ENCODE assay signal across 17 mouse cellular contexts in genomic region chr6:83536795-83537059, GRCm38 (mm10). TPM values are rescaled to one million over a fixed set of nuclear protein-coding genes. Genes with fewer than 3 reads are reported as not detected.
DNase-seq lines count a peak whose midpoint lies in the region; ATAC-seq and TF ChIP-seq lines count a peak whose summit lies in the region.
"Had no signal": no experiment of that assay in that cellular context is flagged by ENCODE, and none has a peak within 500 bp of the region (broad histone marks: within the 10 kb centered on the region; RNA-seq: fewer than 3 reads in every experiment).

No protein-coding gene starts in this region.

- no peak for TF ChIP-seq EP300 in stomach, postnatal 0 days (optimal IDR thresholded peaks at IDR 0.05)

- no peak overlapping the region for H3K4me2 ChIP-seq in heart, embryonic 11.5 days
- H3K4me2 ChIP-seq in midbrain, embryonic 16.5 days (ENCODE audit: low read length), result no peak overlapping the region
- H3K4me2 ChIP-seq in limb, embryonic 12.5 days, result no peak overlapping the region
- peak overlapping the region; percentile 29; the same call in 1 of the 2 replicates for H3K4me2 ChIP-seq in stomach, postnatal 0 days (replicated peaks; ENCODE audit: low read depth)
- H3K4me2 ChIP-seq: embryonic facial prominence, embryonic 12.5 days; forebrain, embryonic 12.5 days; midbrain, embryonic 13.5 days had no signal

- H3K27ac ChIP-seq in heart, embryonic 11.5 days (ENCODE audit: low read depth, low read length), result no peak overlapping the region
- 0 out of 2 replicates have a peak overlapping the region, but pooled peaks have one; percentile 14 for H3K27ac ChIP-seq in midbrain, embryonic 10.5 days (replicated peaks)
- no peak overlapping the region for H3K27ac ChIP-seq in midbrain, embryonic 16.5 days (ENCODE audit: low read length)
- 0 out of 2 replicates have a peak overlapping the region, but pooled peaks have one; percentile 41 for H3K27ac ChIP-seq in limb, embryonic 12.5 days
- peak overlapping the region; percentile 92 for H3K27ac ChIP-seq in stomach, postnatal 0 days (replicated peaks)
- H3K27ac ChIP-seq: embryonic facial prominence, embryonic 12.5 days; forebrain, embryonic 12.5 days; midbrain, embryonic 13.5 days had no signal

- TF ChIP-seq CTCF in stomach, postnatal 0 days (IDR thresholded peaks at IDR 0.05; ENCODE audit: low read depth), result no peak

- 37% methylated on average over 6 of the region's 6 CpGs for WGBS in heart, embryonic 11.5 days (ENCODE audit: insufficient replicate concordance)
- 47% methylated on average over 6 of the region's 6 CpGs for WGBS in midbrain, embryonic 10.5 days
- 54% methylated on average over 6 of the region's 6 CpGs for WGBS in midbrain, embryonic 16.5 days
- WGBS in limb, embryonic 12.5 days, result 42% methylated on average over 6 of the region's 6 CpGs
- WGBS in stomach, postnatal 0 days, result 27% methylated on average over 6 of the region's 6 CpGs

- H3K4me1 ChIP-seq in heart, embryonic 11.5 days (ENCODE audit: control insufficient read depth, insufficient read depth, low read length), result peaks cover 8% of the 10 kb centered on the region; the same call in 1 of the 2 replicates
- H3K4me1 ChIP-seq in midbrain, embryonic 10.5 days, result peaks cover 4% of the 10 kb centered on the region; the same call in 1 of the 2 replicates
- H3K4me1 ChIP-seq in midbrain, embryonic 16.5 days (ENCODE audit: control insufficient read depth, insufficient read depth, low read length), result no peaks in the 10 kb centered on the region
- H3K4me1 ChIP-seq in limb, embryonic 12.5 days (replicated peaks), result peaks cover 6% of the 10 kb centered on the region; the same call in 1 of the 2 replicates
- H3K4me1 ChIP-seq in stomach, postnatal 0 days (replicated peaks; ENCODE audit: control insufficient read depth, insufficient read depth), result no peaks in the 10 kb centered on the region
- H3K4me1 ChIP-seq: embryonic facial prominence, embryonic 12.5 days; midbrain, embryonic 13.5 days had no signal

- H3K9ac ChIP-seq in heart, embryonic 11.5 days (ENCODE audit: low read depth, low read length), result peak overlapping the region; percentile 22; the same call in 1 of the 2 replicates
- H3K9ac ChIP-seq in midbrain, embryonic 16.5 days (ENCODE audit: low read depth, low read length), result no peak overlapping the region
- no peak overlapping the region for H3K9ac ChIP-seq in limb, embryonic 12.5 days (replicated peaks)
- peak overlapping the region; percentile 61 for H3K9ac ChIP-seq in stomach, postnatal 0 days (ENCODE audit: low read length)
- H3K9ac ChIP-seq: embryonic facial prominence, embryonic 12.5 days; forebrain, embryonic 12.5 days; midbrain, embryonic 13.5 days had no signal

- DNase-seq in heart, adult 8-10 months (ENCODE audit: low spot score), result no peak
- DNase-seq in midbrain, embryonic 10.5 days (ENCODE audit: low spot score), result no peak
- no peak for DNase-seq in stomach, postnatal 0 days (ENCODE audit: low spot score)
- no peak for DNase-seq in urinary bladder, postnatal 10 days (ENCODE audit: low spot score)
- DNase-seq in kidney, adult 8-10 months, result no peak
- DNase-seq: B cell, adult 2 months; cerebellum, postnatal 36 days; heart, adult 18-20 months; kidney, adult 11 months; kidney, postnatal 36 days had no signal

- H3K4me3 ChIP-seq in heart, embryonic 11.5 days (ENCODE audit: low read depth, low read length), result no peak overlapping the region
- H3K4me3 ChIP-seq in midbrain, embryonic 10.5 days, result no peak overlapping the region
- no peak overlapping the region for H3K4me3 ChIP-seq in midbrain, embryonic 16.5 days (ENCODE audit: low read depth, low read length)
- H3K4me3 ChIP-seq in limb, embryonic 12.5 days (replicated peaks), result no peak overlapping the region
- H3K4me3 ChIP-seq in stomach, postnatal 0 days (ENCODE audit: low read depth, low read length), result no peak overlapping the region
- H3K4me3 ChIP-seq: embryonic facial prominence, embryonic 12.5 days; forebrain, embryonic 12.5 days; midbrain, embryonic 13.5 days had no signal

- no peaks in the 10 kb centered on the region for H3K9me3 ChIP-seq in heart, embryonic 11.5 days (replicated peaks; ENCODE audit: control insufficient read depth, low read length)
- no peaks in the 10 kb centered on the region for H3K9me3 ChIP-seq in midbrain, embryonic 10.5 days (replicated peaks)
- no peaks in the 10 kb centered on the region for H3K9me3 ChIP-seq in midbrain, embryonic 16.5 days (replicated peaks; ENCODE audit: control insufficient read depth, low read length, poor library complexity, severe bottlenecking)
- no peaks in the 10 kb centered on the region for H3K9me3 ChIP-seq in limb, embryonic 12.5 days
- no peaks in the 10 kb centered on the region for H3K9me3 ChIP-seq in stomach, postnatal 0 days (ENCODE audit: control insufficient read depth, low read length)
- H3K9me3 ChIP-seq: embryonic facial prominence, embryonic 12.5 days; forebrain, embryonic 12.5 days; midbrain, embryonic 13.5 days had no signal

- no peaks in the 10 kb centered on the region for H3K27me3 ChIP-seq in heart, embryonic 11.5 days (ENCODE audit: control insufficient read depth, insufficient read depth, low read length)
- H3K27me3 ChIP-seq in midbrain, embryonic 10.5 days (ENCODE audit: low read depth, poor library complexity, severe bottlenecking), result no peaks in the 10 kb centered on the region
- H3K27me3 ChIP-seq in midbrain, embryonic 16.5 days (ENCODE audit: control insufficient read depth, insufficient read depth, low read depth, low read length), result no peaks in the 10 kb centered on the region
- H3K27me3 ChIP-seq in limb, embryonic 12.5 days, result no peaks in the 10 kb centered on the region
- H3K27me3 ChIP-seq in stomach, postnatal 0 days (ENCODE audit: control insufficient read depth, insufficient read depth, low read length), result no peaks in the 10 kb centered on the region
- H3K27me3 ChIP-seq: embryonic facial prominence, embryonic 12.5 days; forebrain, embryonic 12.5 days; midbrain, embryonic 13.5 days had no signal

- ATAC-seq in heart, embryonic 11.5 days (replicated peaks; ENCODE audit: insufficient number of reproducible peaks, low FRiP score, low TSS enrichment), result no peak
- no peak for ATAC-seq in midbrain, embryonic 16.5 days
- no peak for ATAC-seq in limb, embryonic 12.5 days (ENCODE audit: insufficient number of reproducible peaks, insufficient read depth, low FRiP score, low TSS enrichment, low read depth)
- ATAC-seq in stomach, postnatal 0 days (ENCODE audit: low FRiP score, low TSS enrichment), result peak; percentile 41; the same call in 1 of the 2 replicates
- ATAC-seq: midbrain, embryonic 13.5 days had no signal

- no peaks in the 10 kb centered on the region for H3K36me3 ChIP-seq in heart, embryonic 11.5 days (ENCODE audit: control insufficient read depth, insufficient read depth, low read length)
- H3K36me3 ChIP-seq in midbrain, embryonic 10.5 days, result no peaks in the 10 kb centered on the region
- peaks cover 2% of the 10 kb centered on the region; the same call in 1 of the 2 replicates for H3K36me3 ChIP-seq in midbrain, embryonic 16.5 days (ENCODE audit: control insufficient read depth, insufficient read depth, low read length)
- H3K36me3 ChIP-seq in limb, embryonic 12.5 days, result no peaks in the 10 kb centered on the region
- no peaks in the 10 kb centered on the region for H3K36me3 ChIP-seq in stomach, postnatal 0 days (ENCODE audit: control insufficient read depth, insufficient read depth, low read length)
- H3K36me3 ChIP-seq: embryonic facial prominence, embryonic 12.5 days; forebrain, embryonic 12.5 days had no signal

RNA-seq across cellular contexts. Expression of gene Actg2, which starts 0.7 kb away (rescaled TPM):
- polyA plus RNA-seq in heart, embryonic 11.5 days (2014; fragmentation: Nextera tagmentation; extraction: Ambion mirVana), result 10.7 and 10.9 TPM in 2 replicates
- 1 to 10 TPM in 2 of 4 experiments, under 1 TPM in 2; 0.33 to 1.6 (median 0.89) TPM for total RNA-seq in heart, adult 8-10 months (2022)
- polyA plus RNA-seq in midbrain, embryonic 10.5 days (2016; fragmentation: Nextera tagmentation; extraction: Ambion mirVana), result 0.49 and 1.9 TPM in 2 replicates
- polyA plus RNA-seq in midbrain, embryonic 16.5 days (2015; fragmentation: Nextera tagmentation; extraction: Ambion mirVana), result 1.7 and 2.0 TPM in 2 replicates
- polyA plus RNA-seq in limb, embryonic 12.5 days (2016; fragmentation: Nextera tagmentation; extraction: Ambion mirVana), result 1.2 and 1.4 TPM in 2 replicates
- 2,872 and 3,802 TPM in 2 replicates for polyA plus RNA-seq in stomach, postnatal 0 days (2015; fragmentation: Nextera tagmentation; extraction: Ambion mirVana)
- total RNA-seq: left cerebral cortex, postnatal 36 days had no signal

RNA-seq across cellular contexts. Expression of gene Dguok, which starts 30.0 kb away (rescaled TPM):
- 47.9 and 54.3 TPM in 2 replicates for polyA plus RNA-seq in heart, embryonic 11.5 days (2014; fragmentation: Nextera tagmentation; extraction: Ambion mirVana)
- total RNA-seq in heart, adult 8-10 months (2022), result 10 to 100 TPM; 32.7 to 37.1 (median 34.4) TPM
- polyA plus RNA-seq in midbrain, embryonic 10.5 days (2016; fragmentation: Nextera tagmentation; extraction: Ambion mirVana), result 60.3 and 61.7 TPM in 2 replicates
- polyA plus RNA-seq in midbrain, embryonic 16.5 days (2015; fragmentation: Nextera tagmentation; extraction: Ambion mirVana), result 64.8 and 72.5 TPM in 2 replicates
- 77.8 and 82.5 TPM in 2 replicates for polyA plus RNA-seq in limb, embryonic 12.5 days (2016; fragmentation: Nextera tagmentation; extraction: Ambion mirVana)
- polyA plus RNA-seq in stomach, postnatal 0 days (2015; fragmentation: Nextera tagmentation; extraction: Ambion mirVana), result 44.2 and 45.8 TPM in 2 replicates

RNA-seq across cellular contexts. Expression of gene Stambp, which starts 35.8 kb away (rescaled TPM):
- 24.9 and 30.0 TPM in 2 replicates for polyA plus RNA-seq in heart, embryonic 11.5 days (2014; fragmentation: Nextera tagmentation; extraction: Ambion mirVana)
- total RNA-seq in heart, adult 8-10 months (2022), result 10 to 100 TPM; 11.4 to 14.9 (median 12.9) TPM
- 17.8 and 18.3 TPM in 2 replicates for polyA plus RNA-seq in midbrain, embryonic 10.5 days (2016; fragmentation: Nextera tagmentation; extraction: Ambion mirVana)
- polyA plus RNA-seq in midbrain, embryonic 16.5 days (2015; fragmentation: Nextera tagmentation; extraction: Ambion mirVana), result 71.5 and 76.9 TPM in 2 replicates
- 19.2 and 19.4 TPM in 2 replicates for polyA plus RNA-seq in limb, embryonic 12.5 days (2016; fragmentation: Nextera tagmentation; extraction: Ambion mirVana)
- 26.4 and 26.9 TPM in 2 replicates for polyA plus RNA-seq in stomach, postnatal 0 days (2015; fragmentation: Nextera tagmentation; extraction: Ambion mirVana)

Comparison
In these comparisons a context has a peak if more than half of its experiments do, and no peak if none do; other contexts are left out.
1. H3K27ac ChIP-seq: peak in midbrain, embryonic 10.5 days (single experiment), limb, embryonic 12.5 days (single experiment) and stomach, postnatal 0 days (single experiment); none in heart, embryonic 11.5 days (single experiment) and midbrain, embryonic 16.5 days (single experiment).
2. H3K9ac ChIP-seq: peak in heart, embryonic 11.5 days (single experiment) and stomach, postnatal 0 days (single experiment); none in midbrain, embryonic 16.5 days (single experiment) and limb, embryonic 12.5 days (single experiment).
3. RNA of gene Actg2, which starts 0.7 kb away (polyA plus RNA-seq): 2,872 to 3,802 TPM in stomach, postnatal 0 days; 10.7 to 10.9 TPM in heart, embryonic 11.5 days, 1.7 to 2.0 TPM in midbrain, embryonic 16.5 days, 1.2 to 1.4 TPM in limb, embryonic 12.5 days and 0.49 to 1.9 TPM in midbrain, embryonic 10.5 days; every median in the first group is over 100 times any median in the second.